Mouse (Mus musculus) forebrain, embryonic 13.5 days (tissue): ENCODE data around the gene Phactr1. TPM values are rescaled to one million over a fixed set of nuclear protein-coding genes. Genes with fewer than 3 reads are reported as not detected.

Experiments used
- ATAC-seq: fragments of 200-750 bp; cut with Nextera tagmentation; 2 replicates; pipeline ENCODE4 v1.8.0; 2017
- H3K27ac ChIP-seq: fragments of 300-500 bp; sonication (generic); 2 replicates; pipeline ENCODE4 v1.5.1; 2015; ENCODE audit warnings: inconsistent platforms, mild to moderate bottlenecking, moderate library complexity
- H3K27me3 ChIP-seq: fragments of 300-500 bp; sonication (generic); 2 replicates; pipeline ENCODE4 v1.6.1; 2015; ENCODE audit warnings: mild to moderate bottlenecking, inconsistent platforms
- H3K36me3 ChIP-seq: fragments of 300-500 bp; sonication (generic); 2 replicates; pipeline ENCODE4 v1.6.1; 2015; ENCODE audit warnings: mild to moderate bottlenecking, inconsistent platforms; ENCODE audit not compliant: poor library complexity, severe bottlenecking
- H3K4me1 ChIP-seq: fragments of 300-500 bp; sonication (generic); 2 replicates; pipeline ENCODE4 v1.6.1; 2015; ENCODE audit warnings: inconsistent platforms
- H3K4me2 ChIP-seq: fragments of 300-500 bp; sonication (generic); 2 replicates; pipeline ENCODE4 v1.6.1; 2015; ENCODE audit warnings: inconsistent platforms, mild to moderate bottlenecking, moderate library complexity
- H3K4me3 ChIP-seq: fragments of 300-500 bp; sonication (generic); 2 replicates; pipeline ENCODE4 v1.5.1; 2015; ENCODE audit warnings: mild to moderate bottlenecking, inconsistent platforms
- H3K9ac ChIP-seq: fragments of 300-500 bp; sonication (generic); 2 replicates; pipeline ENCODE4 v1.6.1; 2015; ENCODE audit warnings: mild to moderate bottlenecking, inconsistent platforms
- H3K9me3 ChIP-seq: fragments of 300-500 bp; sonication (generic); replicated peaks from 2 replicates; pipeline ENCODE4 v1.6.1; 2016; ENCODE audit warnings: inconsistent platforms
- WGBS: fragments of 180-500 bp; shearing (Covaris S2); methylation state at CpG from one replicate; pipeline ENCODE4 v1.1.7; 2015; 5-methylcytosine and 5-hydroxymethylcytosine counted together
- polyA plus RNA-seq: library from polyadenylated mRNA; unstranded; fragments of >200 nt; fragmentation: Nextera tagmentation; extraction: Ambion mirVana; gene quantifications from 2 replicates; pipeline ENCODE4 v1.2.1, GENCODE M21; 2015

Gene Phactr1
- polyA plus RNA-seq, 1 experiment from 2014 or later, result 34.4 TPM

- no peak for ATAC-seq
- H3K4me3 ChIP-seq, result no peak overlapping the region
These were observed 226.6 kb downstream of the Phactr1 start for GRCm38 (mm10) chr13:42906990-42907389.

GRCm38 (mm10) chr13:42915081-42915480 is 234.7 kb downstream of the Phactr1 start:
- 63% methylated on average over 4 of the region's 4 CpGs for WGBS
- ATAC-seq, result no peak
- peaks cover 4% of the 10 kb centered on the region; the same call in 1 of the 2 replicates for H3K27me3 ChIP-seq
- H3K4me2 ChIP-seq, result no peak overlapping the region
- no peak overlapping the region for H3K9ac ChIP-seq
- no peaks in the 10 kb centered on the region for H3K9me3 ChIP-seq
- H3K4me1 ChIP-seq, result peaks cover 34% of the 10 kb centered on the region
- no peak overlapping the region for H3K4me3 ChIP-seq
- no peaks in the 10 kb centered on the region for H3K36me3 ChIP-seq
- H3K27ac ChIP-seq, result no peak overlapping the region

More at GRCm38 (mm10) chr13:42906990-42907389, 226.6 kb downstream of the Phactr1 start:
- H3K9me3 ChIP-seq, result no peaks in the 10 kb centered on the region
- H3K27ac ChIP-seq, result no peak overlapping the region
- H3K9ac ChIP-seq, result no peak overlapping the region
- H3K4me2 ChIP-seq, result no peak overlapping the region
- H3K36me3 ChIP-seq, result no peaks in the 10 kb centered on the region
- H3K27me3 ChIP-seq, result no peaks in the 10 kb centered on the region
- 0 out of 2 replicates have a peak, but pooled peaks cover 6% of the 10 kb centered on the region for H3K4me1 ChIP-seq
- 90% methylated on average over 12 of the region's 12 CpGs for WGBS

- WGBS, result 17% methylated on average over 6 of the region's 6 CpGs
- Histone ChIP-seq H3K27me3 (peaks cover 4% of the 10 kb centered on the region; the same call in 1 of the 2 replicates), H3K4me1 (peaks cover 34% of the 10 kb centered on the region), H3K4me2 (peak overlapping the region; percentile 99), H3K9ac (peak overlapping the region; percentile 77), H3K36me3 (no peaks in the 10 kb centered on the region), H3K27ac (no peak overlapping the region), H3K4me3 (peak overlapping the region; percentile 60), H3K9me3 (no peaks in the 10 kb centered on the region)
- ATAC-seq, result no peak
These were observed 235.4 kb downstream of the Phactr1 start for GRCm38 (mm10) chr13:42915851-42916193.

- Histone ChIP-seq H3K9ac (peak overlapping the region; percentile 77), H3K9me3 (no peaks in the 10 kb centered on the region), H3K4me1 (peaks cover 34% of the 10 kb centered on the region), H3K27ac (no peak overlapping the region), H3K4me3 (peak overlapping the region; percentile 60), H3K4me2 (peak overlapping the region; percentile 99), H3K27me3 (peaks cover 4% of the 10 kb centered on the region; the same call in 1 of the 2 replicates), H3K36me3 (no peaks in the 10 kb centered on the region)
- peak; percentile 64 for ATAC-seq
- under 1% methylated on average over 72 of the region's 74 CpGs for whole genome bisulfite sequencing
These were observed 236.0 kb downstream of the Phactr1 start for GRCm38 (mm10) chr13:42916194-42917033.

GRCm38 (mm10) chr13:42917251-42917650 is 236.8 kb downstream of the Phactr1 start:
- 17% methylated on average over 6 of the region's 6 CpGs for WGBS
- H3K9ac ChIP-seq, result no peak overlapping the region
- ATAC-seq, result peak; percentile 41; the same call in 1 of the 2 replicates

GRCm38 (mm10) chr13:42920062-42920461 is 239.6 kb downstream of the Phactr1 start:
- Histone ChIP-seq H3K9ac (no peak overlapping the region), H3K27ac (no peak overlapping the region), H3K4me3 (no peak overlapping the region), H3K36me3 (no peaks in the 10 kb centered on the region), H3K27me3 (peaks cover 4% of the 10 kb centered on the region; the same call in 1 of the 2 replicates), H3K9me3 (no peaks in the 10 kb centered on the region), H3K4me2 (no peak overlapping the region), H3K4me1 (peaks cover 31% of the 10 kb centered on the region)
- 97% methylated on average over 2 of the region's 2 CpGs for WGBS
- ATAC-seq, result no peak

More at GRCm38 (mm10) chr13:42917251-42917650, 236.8 kb downstream of the Phactr1 start:
- Histone ChIP-seq H3K27me3 (peaks cover 4% of the 10 kb centered on the region; the same call in 1 of the 2 replicates), H3K4me3 (peak overlapping the region; percentile 60), H3K9me3 (no peaks in the 10 kb centered on the region), H3K4me2 (peak overlapping the region; percentile 99), H3K36me3 (no peaks in the 10 kb centered on the region), H3K27ac (no peak overlapping the region), H3K4me1 (peaks cover 34% of the 10 kb centered on the region)

- Histone ChIP-seq H3K9me3 (0 out of 2 replicates have a peak, but pooled peaks cover under 1% of the 10 kb centered on the region), H3K9ac (no peak overlapping the region), H3K4me3 (no peak overlapping the region), H3K27me3 (no peaks in the 10 kb centered on the region), H3K4me2 (no peak overlapping the region), H3K36me3 (no peaks in the 10 kb centered on the region), H3K4me1 (peaks cover 15% of the 10 kb centered on the region), H3K27ac (no peak overlapping the region)
- WGBS, result 96% methylated on average over 10 of the region's 10 CpGs
- ATAC-seq, result no peak
These were observed 241.5 kb downstream of the Phactr1 start for GRCm38 (mm10) chr13:42921769-42922450.

GRCm38 (mm10) chr13:42927778-42928177 is 247.4 kb downstream of the Phactr1 start:
- Histone ChIP-seq H3K4me3 (no peak overlapping the region), H3K9me3 (0 out of 2 replicates have a peak, but pooled peaks cover 7% of the 10 kb centered on the region), H3K9ac (no peak overlapping the region), H3K36me3 (peaks cover 8% of the 10 kb centered on the region; the same call in 1 of the 2 replicates), H3K27me3 (no peaks in the 10 kb centered on the region), H3K27ac (no peak overlapping the region), H3K4me2 (no peak overlapping the region), H3K4me1 (no peaks in the 10 kb centered on the region)
- no peak; the same call in 1 of the 2 replicates for ATAC-seq
- WGBS, result 94% methylated on average over 11 of the region's 11 CpGs

- 50% methylated on average over 10 of the region's 10 CpGs for WGBS
- Histone ChIP-seq H3K4me1 (peaks cover 6% of the 10 kb centered on the region), H3K36me3 (peaks cover 8% of the 10 kb centered on the region; the same call in 1 of the 2 replicates), H3K27ac (no peak overlapping the region), H3K4me2 (no peak overlapping the region), H3K9me3 (0 out of 2 replicates have a peak, but pooled peaks cover 7% of the 10 kb centered on the region), H3K27me3 (no peaks in the 10 kb centered on the region), H3K4me3 (no peak overlapping the region), H3K9ac (no peak overlapping the region)
- ATAC-seq, result no peak
These were observed 249.3 kb downstream of the Phactr1 start for GRCm38 (mm10) chr13:42929529-42930235.

- Histone ChIP-seq H3K9me3 (0 out of 2 replicates have a peak, but pooled peaks cover 5% of the 10 kb centered on the region), H3K4me1 (peaks cover 11% of the 10 kb centered on the region), H3K27me3 (no peaks in the 10 kb centered on the region), H3K9ac (no peak overlapping the region), H3K4me2 (no peak overlapping the region), H3K27ac (no peak overlapping the region), H3K36me3 (peaks cover 8% of the 10 kb centered on the region; the same call in 1 of the 2 replicates), H3K4me3 (no peak overlapping the region)
- ATAC-seq, result no peak
- 90% methylated on average over 5 of the region's 5 CpGs for WGBS
These were observed 251.6 kb downstream of the Phactr1 start for GRCm38 (mm10) chr13:42932046-42932445.

- Histone ChIP-seq H3K36me3 (no peaks in the 10 kb centered on the region), H3K4me2 (peak overlapping the region; percentile 34), H3K27ac (peak overlapping the region; percentile 11; the same call in 1 of the 2 replicates), H3K9me3 (no peaks in the 10 kb centered on the region), H3K4me1 (peaks cover 11% of the 10 kb centered on the region), H3K27me3 (no peaks in the 10 kb centered on the region), H3K9ac (no peak overlapping the region), H3K4me3 (no peak overlapping the region)
- WGBS, result 37% methylated on average over 16 of the region's 16 CpGs
- ATAC-seq, result 0 out of 2 replicates have a peak, but pooled peaks have one; percentile 55
These were observed 254.2 kb downstream of the Phactr1 start for GRCm38 (mm10) chr13:42934538-42935126.
